ENCODE assay signal across 9 mouse cellular contexts in the genomic region with DNA sequence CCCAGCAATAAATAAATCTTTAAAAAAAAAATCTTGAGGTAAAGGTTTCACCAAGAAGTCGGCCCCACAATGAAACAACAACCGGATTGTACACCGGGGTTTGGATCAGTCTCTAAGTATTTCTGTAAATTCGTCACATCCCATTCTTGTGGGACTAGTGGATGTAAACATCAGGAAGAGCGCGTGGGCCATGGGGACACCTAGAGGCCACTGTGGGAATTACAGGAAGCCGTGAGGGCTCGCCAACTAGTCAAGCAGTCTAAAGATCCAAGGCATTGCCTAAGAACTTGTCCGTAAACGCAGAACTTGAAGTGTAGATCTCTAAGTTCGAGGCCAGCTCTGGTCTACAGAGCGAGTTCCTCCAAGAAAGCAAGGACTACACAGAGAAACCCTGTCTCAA. TPM values are rescaled to one million over a fixed set of nuclear protein-coding genes. Genes with fewer than 3 reads are reported as not detected.
DNase-seq lines count a peak whose midpoint lies in the region; ATAC-seq and TF ChIP-seq lines count a peak whose summit lies in the region.
"Had no signal": no experiment of that assay in that cellular context is flagged by ENCODE, and none has a peak within 500 bp of the region (broad histone marks: within the 10 kb centered on the region; RNA-seq: fewer than 3 reads in every experiment).

No protein-coding gene starts in this region.

- peak; percentile 67 to 86 for DNase-seq in adrenal gland, adult (ENCODE audit: inconsistent age in 2 of 2, low spot score in 1 of 2)
- DNase-seq in adrenal gland, adult 8-10 months = no peak
- peak; percentile 97 for DNase-seq in midbrain, embryonic 11.5 days (ENCODE audit: low spot score, missing footprints)
- DNase-seq in cerebellum, adult 2 months = peak; percentile 48 to 69
- peak; percentile 70 to 77 for DNase-seq in heart, postnatal 14 days
- DNase-seq in lung, adult 18-20 months = peak; percentile 69 to 75
- DNase-seq in spleen, adult 2 months (ENCODE audit: low read depth in 1 of 2, low spot score in 2 of 2) = peak; percentile 28 to 39

- WGBS in midbrain, embryonic 11.5 days = 36% methylated on average over 12 of the region's 12 CpGs
- WGBS in midbrain, embryonic 16.5 days = 35% methylated on average over 12 of the region's 12 CpGs
- 46% methylated on average over 12 of the region's 12 CpGs for WGBS in cerebellum, adult 2 months
- 52% methylated on average over 12 of the region's 12 CpGs for WGBS in spleen, adult 2 months

- ATAC-seq in midbrain, embryonic 11.5 days (ENCODE audit: low FRiP score) = no peak
- ATAC-seq in midbrain, embryonic 16.5 days = no peak
- ATAC-seq: Patski had no signal

- H3K4me2 ChIP-seq in midbrain, embryonic 11.5 days = no peak overlapping the region
- H3K4me2 ChIP-seq in midbrain, embryonic 16.5 days (ENCODE audit: low read length) = no peak overlapping the region

- intact Hi-C loops in heart, postnatal 14 days (cut with DNase I) = loop anchor here (2.0 kb wide), 1 partner anchor 35 kb away; no protein-coding TSS in a partner anchor

- H3K4me3 ChIP-seq in midbrain, embryonic 11.5 days (ENCODE audit: low read depth, low read length) = no peak overlapping the region
- H3K4me3 ChIP-seq in midbrain, embryonic 16.5 days (ENCODE audit: low read depth, low read length) = no peak overlapping the region
- H3K4me3 ChIP-seq in cerebellum, adult 2 months (replicated peaks; ENCODE audit: insufficient read depth, low read depth, low read length) = no peak overlapping the region
- H3K4me3 ChIP-seq in spleen, adult 2 months (ENCODE audit: extremely low read depth, insufficient read depth, insufficient read length) = no peak overlapping the region

- H3K4me1 ChIP-seq in midbrain, embryonic 11.5 days (ENCODE audit: control insufficient read depth, insufficient read depth, low read length) = peaks cover 13% of the 10 kb centered on the region
- peaks cover 11% of the 10 kb centered on the region for H3K4me1 ChIP-seq in midbrain, embryonic 16.5 days (ENCODE audit: control insufficient read depth, insufficient read depth, low read length)
- H3K4me1 ChIP-seq in cerebellum, adult 2 months (ENCODE audit: control insufficient read depth, insufficient read depth, low read length) = no peaks in the 10 kb centered on the region
- H3K4me1 ChIP-seq in spleen, adult 2 months (ENCODE audit: control insufficient read depth, insufficient read depth, insufficient read length) = peaks cover 6% of the 10 kb centered on the region; the same call in 1 of the 2 replicates

- H3K36me3 ChIP-seq in midbrain, embryonic 11.5 days (ENCODE audit: control insufficient read depth, insufficient read depth, low read length) = peaks cover 2% of the 10 kb centered on the region; the same call in 1 of the 2 replicates
- 0 out of 2 replicates have a peak, but pooled peaks cover 6% of the 10 kb centered on the region for H3K36me3 ChIP-seq in midbrain, embryonic 16.5 days (ENCODE audit: control insufficient read depth, insufficient read depth, low read length)
- peaks cover 9% of the 10 kb centered on the region for H3K36me3 ChIP-seq in spleen, adult 2 months (ENCODE audit: control insufficient read depth, insufficient read depth, low read length)

- no peak overlapping the region for H3K9ac ChIP-seq in midbrain, embryonic 11.5 days (ENCODE audit: low read length)
- H3K9ac ChIP-seq in midbrain, embryonic 16.5 days (ENCODE audit: low read depth, low read length) = no peak overlapping the region

- H3K27me3 ChIP-seq in midbrain, embryonic 11.5 days (ENCODE audit: control insufficient read depth, insufficient read depth, low read length) = no peaks in the 10 kb centered on the region; the same call in 1 of the 2 replicates
- H3K27me3 ChIP-seq in midbrain, embryonic 16.5 days (ENCODE audit: control insufficient read depth, insufficient read depth, low read depth, low read length) = no peaks in the 10 kb centered on the region
- no peaks in the 10 kb centered on the region for H3K27me3 ChIP-seq in cerebellum, adult 2 months (ENCODE audit: control insufficient read depth, insufficient read depth, low read length)
- H3K27me3 ChIP-seq in spleen, adult 2 months (ENCODE audit: control insufficient read depth, insufficient read depth, low read length) = no peaks in the 10 kb centered on the region
- H3K27me3 ChIP-seq: Patski had no signal

- H3K9me3 ChIP-seq in midbrain, embryonic 11.5 days (ENCODE audit: control insufficient read depth, low read length) = no peaks in the 10 kb centered on the region
- H3K9me3 ChIP-seq in midbrain, embryonic 16.5 days (replicated peaks; ENCODE audit: control insufficient read depth, low read length, poor library complexity, severe bottlenecking) = no peaks in the 10 kb centered on the region

- no peak for TF ChIP-seq POLR2A in cerebellum, adult 2 months (IDR thresholded peaks at IDR 0.05; ENCODE audit: borderline replicate concordance, insufficient read depth, low read length)
- no peak for TF ChIP-seq POLR2A in spleen, adult 2 months (IDR thresholded peaks at IDR 0.05; ENCODE audit: low read depth, low read length)

- peak; percentile 78 for TF ChIP-seq CTCF in cerebellum, adult 2 months (IDR thresholded peaks at IDR 0.05; ENCODE audit: borderline replicate concordance, insufficient read depth, low read depth, low read length)
- TF ChIP-seq CTCF in spleen, adult 2 months (IDR thresholded peaks at IDR 0.05; ENCODE audit: extremely low read depth, insufficient read depth, insufficient read length, insufficient replicate concordance) = peak; percentile 62; the same call in 1 of the 2 replicates

- H3K27ac ChIP-seq in midbrain, embryonic 11.5 days (ENCODE audit: low read depth, low read length) = no peak overlapping the region
- H3K27ac ChIP-seq in midbrain, embryonic 16.5 days (ENCODE audit: low read length) = no peak overlapping the region
- no peak overlapping the region for H3K27ac ChIP-seq in cerebellum, adult 2 months (ENCODE audit: insufficient read depth, low read length)
- no peak overlapping the region for H3K27ac ChIP-seq in spleen, adult 2 months (ENCODE audit: insufficient read depth, low read length)

RNA-seq across cellular contexts. Expression of a gene that starts 2.0 kb away (rescaled TPM):
- 10 to 100 TPM; 17.9 to 27.9 (median 24.4) TPM for total RNA-seq in adrenal gland, adult 8-10 months (2022)
- polyA plus RNA-seq in midbrain, embryonic 11.5 days (2014; fragmentation: Nextera tagmentation; extraction: Ambion mirVana) = 3.9 and 4.2 TPM in 2 replicates
- 2.9 and 3.1 TPM in 2 replicates for polyA plus RNA-seq in midbrain, embryonic 16.5 days (2015; fragmentation: Nextera tagmentation; extraction: Ambion mirVana)
- polyA plus RNA-seq in cerebellum, adult 2 months (2012; rRNA removed) = 6.1 and 6.5 TPM in 2 replicates
- 10 to 100 TPM; 10.1 to 12.1 TPM for total RNA-seq in heart, postnatal 14 days (2021)
- 32.2 and 65.8 TPM in 2 replicates for polyA plus RNA-seq in spleen, adult 2 months (2012; rRNA removed)

RNA-seq across cellular contexts. Expression of a gene that starts 42.7 kb away (rescaled TPM):
- 10 to 100 TPM; 56.3 to 71.2 (median 61.2) TPM for total RNA-seq in adrenal gland, adult 8-10 months (2022)
- 21.5 and 22.7 TPM in 2 replicates for polyA plus RNA-seq in midbrain, embryonic 11.5 days (2014; fragmentation: Nextera tagmentation; extraction: Ambion mirVana)
- 34.4 and 34.5 TPM in 2 replicates for polyA plus RNA-seq in midbrain, embryonic 16.5 days (2015; fragmentation: Nextera tagmentation; extraction: Ambion mirVana)
- polyA plus RNA-seq in cerebellum, adult 2 months (2012; rRNA removed) = 47.0 and 48.8 TPM in 2 replicates
- total RNA-seq in heart, postnatal 14 days (2021) = 10 to 100 TPM; 40.2 to 42.5 TPM
- 8.9 and 9.6 TPM in 2 replicates for polyA plus RNA-seq in spleen, adult 2 months (2012; rRNA removed)
